In genomic region chr10:3863411-3864195, GRCm38 (mm10) we compare ENCODE assay signal across 10 mouse cellular contexts.
DNase-seq lines count a peak whose midpoint lies in the region; ATAC-seq and TF ChIP-seq lines count a peak whose summit lies in the region.
"Had no signal": no experiment of that assay in that cellular context is flagged by ENCODE, and none has a peak within 500 bp of the region (broad histone marks: within the 10 kb centered on the region; RNA-seq: fewer than 3 reads in every experiment).

No protein-coding gene starts in this region.

- H3K27me3 ChIP-seq in lung, postnatal 0 days (replicated peaks; ENCODE audit: insufficient read depth, low read length): no peaks in the 10 kb centered on the region
- no peaks in the 10 kb centered on the region for H3K27me3 ChIP-seq in forebrain, embryonic 11.5 days (ENCODE audit: control insufficient read depth, insufficient read depth, low read length)
- H3K27me3 ChIP-seq in limb, embryonic 15.5 days: no peaks in the 10 kb centered on the region

- H3K9me3 ChIP-seq in lung, postnatal 0 days (ENCODE audit: low read length): no peaks in the 10 kb centered on the region
- no peaks in the 10 kb centered on the region for H3K9me3 ChIP-seq in forebrain, embryonic 11.5 days (ENCODE audit: control insufficient read depth, low read length)
- H3K9me3 ChIP-seq in limb, embryonic 15.5 days: no peaks in the 10 kb centered on the region

- TF ChIP-seq EP300 in lung, postnatal 0 days (IDR thresholded peaks at IDR 0.05): no peak

- peak; percentile 50 for DNase-seq in lung, postnatal 0 days (ENCODE audit: low spot score)
- no peak for DNase-seq in lung, postnatal 14 days
- peak; percentile 68 for DNase-seq in forebrain, embryonic 11.5 days (ENCODE audit: low spot score)
- DNase-seq in urinary bladder, postnatal 25 days (ENCODE audit: low spot score): peak; percentile 43
- no peak for DNase-seq in ovary, postnatal 14 days (ENCODE audit: low spot score)
- no peak for DNase-seq in frontal cortex, adult 2 months (ENCODE audit: extremely low spot score in 1 of 2, low spot score in 1 of 2)

- no peak overlapping the region for H3K9ac ChIP-seq in lung, postnatal 0 days (replicated peaks; ENCODE audit: low read depth)
- peak overlapping the region; percentile 50 for H3K9ac ChIP-seq in forebrain, embryonic 11.5 days (ENCODE audit: low read length)
- H3K9ac ChIP-seq in limb, embryonic 15.5 days: no peak overlapping the region
- H3K9ac ChIP-seq: liver, embryonic 14.5 days had no signal

- no peaks in the 10 kb centered on the region for H3K36me3 ChIP-seq in lung, postnatal 0 days (ENCODE audit: insufficient read depth, low read length)
- no peaks in the 10 kb centered on the region for H3K36me3 ChIP-seq in forebrain, embryonic 11.5 days (ENCODE audit: control insufficient read depth, insufficient read depth, low read length)
- no peaks in the 10 kb centered on the region for H3K36me3 ChIP-seq in limb, embryonic 15.5 days

- H3K4me3 ChIP-seq in lung, postnatal 0 days (ENCODE audit: low read depth, low read length): no peak overlapping the region
- H3K4me3 ChIP-seq in forebrain, embryonic 11.5 days (ENCODE audit: low read depth, low read length): peak overlapping the region; percentile 26
- H3K4me3 ChIP-seq in limb, embryonic 15.5 days: peak overlapping the region; percentile 20

- no peak overlapping the region for H3K4me2 ChIP-seq in lung, postnatal 0 days (replicated peaks; ENCODE audit: low read depth, low read length)
- peak overlapping the region; percentile 58 for H3K4me2 ChIP-seq in forebrain, embryonic 11.5 days (ENCODE audit: low read depth, low read length, severe bottlenecking)
- peak overlapping the region; percentile 28 for H3K4me2 ChIP-seq in limb, embryonic 15.5 days

- peak; percentile 32 for ATAC-seq in lung, postnatal 0 days
- peak; percentile 91 for ATAC-seq in forebrain, embryonic 11.5 days (replicated peaks; ENCODE audit: low FRiP score)
- no peak for ATAC-seq in limb, embryonic 15.5 days (ENCODE audit: insufficient number of reproducible peaks, low FRiP score, low TSS enrichment, low read depth)
- no peak for ATAC-seq in CD4-positive, CD25-positive, alpha-beta regulatory T cell, adult 4 months
- ATAC-seq: Patski had no signal

- TF ChIP-seq CTCF in lung, postnatal 0 days (IDR thresholded peaks at IDR 0.05): no peak

- peaks cover 5% of the 10 kb centered on the region; the same call in 1 of the 2 replicates for H3K4me1 ChIP-seq in lung, postnatal 0 days (ENCODE audit: insufficient read depth, low read depth, low read length)
- H3K4me1 ChIP-seq in forebrain, embryonic 11.5 days (replicated peaks; ENCODE audit: control insufficient read depth, insufficient read depth, low read length): peaks cover 10% of the 10 kb centered on the region; the same call in 1 of the 2 replicates
- H3K4me1 ChIP-seq in limb, embryonic 15.5 days: peaks cover 23% of the 10 kb centered on the region

- H3K27ac ChIP-seq in lung, postnatal 0 days (ENCODE audit: low read length): no peak overlapping the region
- H3K27ac ChIP-seq in forebrain, embryonic 11.5 days (ENCODE audit: low read depth, low read length): peak overlapping the region; percentile 78
- peak overlapping the region; percentile 75 for H3K27ac ChIP-seq in limb, embryonic 15.5 days
- H3K27ac ChIP-seq: liver, embryonic 14.5 days had no signal

- WGBS in lung, postnatal 0 days: 22% methylated on average over 12 of the region's 12 CpGs
- 4% methylated on average over 12 of the region's 12 CpGs for WGBS in forebrain, embryonic 11.5 days
- WGBS in limb, embryonic 15.5 days: 11% methylated on average over 12 of the region's 12 CpGs

Comparison
In these comparisons a context has a peak if more than half of its experiments do, and no peak if none do; other contexts are left out.
1. DNase-seq: peak in lung, postnatal 0 days (single experiment), forebrain, embryonic 11.5 days (single experiment) and urinary bladder, postnatal 25 days (single experiment); none in lung, postnatal 14 days (single experiment), ovary, postnatal 14 days (single experiment) and frontal cortex, adult 2 months (0 of 2).
2. ATAC-seq: peak in lung, postnatal 0 days (single experiment) and forebrain, embryonic 11.5 days (single experiment); none in limb, embryonic 15.5 days (single experiment) and CD4-positive, CD25-positive, alpha-beta regulatory T cell, adult 4 months (single experiment).